Mouse (Mus musculus): Measurements from ENCODE around the gene P3h1. TPM values are rescaled to one million over a fixed set of nuclear protein-coding genes. Genes with fewer than 3 reads are reported as not detected.

The P3h1 gene
- total and polyA plus RNA-seq, 3 experiments, result 15.7 to 30.2 TPM; not detected in 1

DNA sequence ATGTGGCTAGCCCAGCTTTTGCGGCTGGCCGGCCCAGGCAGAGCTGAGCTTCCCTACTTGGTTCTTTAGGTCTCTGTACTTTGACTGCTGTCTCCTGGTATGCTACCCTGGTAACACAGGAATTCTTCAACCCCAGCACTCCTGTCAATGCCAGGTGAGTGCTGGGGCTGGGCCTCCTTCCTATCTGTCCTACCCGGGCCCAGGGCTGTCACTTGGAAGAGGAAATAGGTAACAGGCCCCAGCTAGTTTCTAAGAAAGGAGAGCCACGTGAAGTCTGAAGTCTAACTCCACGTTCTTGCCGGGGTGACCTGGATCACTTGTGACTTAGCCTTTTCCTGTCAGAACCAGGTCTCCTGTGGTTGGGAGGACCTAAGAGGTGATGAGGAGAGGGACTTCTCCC, 24.4 kb downstream of the P3h1 start:
- Histone ChIP-seq H3K4me3 (ENCODE audit: control insufficient read depth in 1 of 2, insufficient read depth in 1 of 2, low read depth in 2 of 2, low read length in 2 of 2) (no peak overlapping the region), H3K27ac (ENCODE audit: control insufficient read depth, low read depth, low read length) (no peak overlapping the region), H3K9ac (ENCODE audit: control insufficient read depth, low read depth, low read length, poor library complexity, severe bottlenecking) (no peak overlapping the region), H3K9me3 (replicated peaks; ENCODE audit: insufficient read depth, low read length) (no peaks in the 10 kb centered on the region), H3K36me3 (ENCODE audit: control insufficient read depth in 1 of 2, insufficient read depth in 2 of 2, low read length in 2 of 2) (no peaks in the 10 kb centered on the region), H3K27me3 (ENCODE audit: control insufficient read depth in 1 of 2, insufficient read depth in 2 of 2, low read length in 2 of 2) (no peaks in the 10 kb centered on the region), H3K4me1 (ENCODE audit: control insufficient read depth in 1 of 2, insufficient read depth in 2 of 2, low read length in 2 of 2) (0 out of 4 replicates have a peak, but pooled peaks cover 0 to 2% of the 10 kb centered on the region in 2 experiments), H3K79me2 (ENCODE audit: control insufficient read depth, insufficient read depth, low read length, poor library complexity) (no peaks in the 10 kb centered on the region)
- DNase-seq (ENCODE audit: low read depth, low spot score), result no peak
- no peak for TF ChIP-seq EP300 (IDR thresholded peaks at IDR 0.05; ENCODE audit: low read depth in 1 of 2, low read length in 2 of 2)
- no peak for TF ChIP-seq ELF1 (IDR thresholded peaks at IDR 0.05; ENCODE audit: low read depth, low read length)
- TF ChIP-seq RAD21 (IDR thresholded peaks at IDR 0.05; ENCODE audit: low read depth, low read length), result no peak
- no peak for TF ChIP-seq CTCF (IDR thresholded peaks at IDR 0.05 in 2 of 3, conservative IDR thresholded peaks at IDR 0.05 in 1 of 3; ENCODE audit: control insufficient read depth in 1 of 3, insufficient read depth in 1 of 3, low read depth in 2 of 3, low read length in 3 of 3, poor library complexity in 1 of 3, severe bottlenecking in 1 of 3)
- TF ChIP-seq JUND (IDR thresholded peaks at IDR 0.05; ENCODE audit: low read depth, low read length), result no peak
- no peak for TF ChIP-seq GATA1 (IDR thresholded peaks at IDR 0.05; ENCODE audit: low read depth, low read length)
- no peak for TF ChIP-seq MXI1 (IDR thresholded peaks at IDR 0.05; ENCODE audit: low read depth, low read length)
- no peak for TF ChIP-seq SMC3 (IDR thresholded peaks at IDR 0.05; ENCODE audit: low read depth, low read length)
- TF ChIP-seq UBTF (IDR thresholded peaks at IDR 0.05; ENCODE audit: borderline replicate concordance, insufficient read depth, low read depth, low read length), result no peak
- TF ChIP-seq CHD2 (IDR thresholded peaks at IDR 0.05; ENCODE audit: low read length), result no peak
- TF ChIP-seq MYC (IDR thresholded peaks at IDR 0.05; ENCODE audit: low read depth, low read length), result no peak
- no peak for TF ChIP-seq E2F4 (IDR thresholded peaks at IDR 0.05; ENCODE audit: borderline replicate concordance, low read depth, low read length)
- TF ChIP-seq NELFE (IDR thresholded peaks at IDR 0.05; ENCODE audit: low read depth, low read length), result no peak
- TF ChIP-seq NRF1 (IDR thresholded peaks at IDR 0.05; ENCODE audit: insufficient read depth, low read depth, low read length, poor library complexity, severe bottlenecking), result no peak
- no peak for TF ChIP-seq ETS1 (IDR thresholded peaks at IDR 0.05; ENCODE audit: low read depth, low read length)
- no peak for TF ChIP-seq USF2 (IDR thresholded peaks at IDR 0.05; ENCODE audit: borderline replicate concordance in 1 of 2, insufficient read depth in 1 of 2, low read depth in 1 of 2, low read length in 2 of 2)
- TF ChIP-seq CHD1 (IDR thresholded peaks at IDR 0.05; ENCODE audit: low read depth, low read length), result no peak

DNA sequence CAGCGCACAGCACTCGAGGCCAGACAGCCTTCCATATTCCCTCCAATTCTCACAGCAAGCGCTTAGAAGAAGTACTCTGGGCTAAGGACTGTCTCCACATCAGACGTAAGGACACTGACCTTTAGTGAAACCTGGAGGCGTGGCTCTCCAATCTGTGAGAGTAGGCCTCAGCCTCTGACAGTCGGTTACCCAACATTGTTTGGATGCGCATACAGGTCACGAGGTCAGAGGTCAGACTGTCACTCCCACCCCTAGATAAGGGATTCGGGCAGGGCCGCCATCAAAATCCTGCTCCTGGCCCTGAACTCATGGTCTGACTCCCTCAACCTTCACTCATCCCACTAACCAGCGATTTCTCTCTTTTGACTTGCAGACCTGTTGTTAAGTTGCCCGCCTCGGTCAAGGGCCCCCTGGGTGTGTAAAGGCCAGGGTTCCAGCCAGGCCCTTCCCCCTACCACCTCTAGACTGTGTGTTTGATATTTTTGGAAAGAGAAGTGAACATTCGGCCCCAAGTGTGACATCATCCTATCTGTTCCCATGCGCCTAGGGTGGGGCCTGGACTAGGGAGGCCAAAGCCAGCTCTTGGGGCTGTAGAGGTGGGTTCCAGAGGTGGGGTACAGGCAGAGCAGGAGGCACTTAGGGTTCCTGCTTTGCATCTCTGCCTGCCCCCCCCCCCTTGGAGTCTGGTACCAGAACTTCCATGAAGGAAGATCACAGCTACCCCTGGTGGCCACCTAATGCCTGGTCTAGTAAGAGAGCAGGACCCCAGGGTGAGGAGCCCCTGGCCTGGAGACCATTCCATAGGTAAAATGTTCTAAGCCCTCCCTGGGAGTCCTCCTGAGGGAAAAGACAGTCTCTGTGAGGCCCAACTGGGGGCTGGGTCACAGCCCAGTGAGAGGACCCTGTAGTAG, 26.9 kb downstream of the P3h1 start:
- Histone ChIP-seq H3K9ac (ENCODE audit: control insufficient read depth, low read depth, low read length, poor library complexity, severe bottlenecking) (no peak overlapping the region), H3K27ac (ENCODE audit: control insufficient read depth, low read depth, low read length) (no peak overlapping the region), H3K4me1 (ENCODE audit: control insufficient read depth in 1 of 2, insufficient read depth in 2 of 2, low read length in 2 of 2) (0 out of 4 replicates have a peak, but pooled peaks cover 0 to 2% of the 10 kb centered on the region in 2 experiments), H3K4me3 (ENCODE audit: control insufficient read depth in 1 of 2, insufficient read depth in 1 of 2, low read depth in 2 of 2, low read length in 2 of 2) (no peak overlapping the region), H3K9me3 (replicated peaks; ENCODE audit: insufficient read depth, low read length) (no peaks in the 10 kb centered on the region), H3K79me2 (ENCODE audit: control insufficient read depth, insufficient read depth, low read length, poor library complexity) (no peaks in the 10 kb centered on the region), H3K36me3 (ENCODE audit: control insufficient read depth in 1 of 2, insufficient read depth in 2 of 2, low read length in 2 of 2) (no peaks in the 10 kb centered on the region), H3K27me3 (ENCODE audit: control insufficient read depth in 1 of 2, insufficient read depth in 2 of 2, low read length in 2 of 2) (no peaks in the 10 kb centered on the region)
- TF ChIP-seq MAX (IDR thresholded peaks at IDR 0.05; ENCODE audit: low read length), result no peak
- TF ChIP-seq CTCF (IDR thresholded peaks at IDR 0.05 in 2 of 3, conservative IDR thresholded peaks at IDR 0.05 in 1 of 3; ENCODE audit: control insufficient read depth in 1 of 3, insufficient read depth in 1 of 3, low read depth in 2 of 3, low read length in 3 of 3, poor library complexity in 1 of 3, severe bottlenecking in 1 of 3), result peak in 2 of 3 experiments; percentile 12 to 19; a peak in 1 of 6 replicates
- DNase-seq (ENCODE audit: low read depth, low spot score), result no peak
